In genomic region chr13:37824956-37825645, GRCm38 (mm10) we compare ENCODE assay signal across 8 mouse cellular contexts. TPM values are rescaled to one million over a fixed set of nuclear protein-coding genes. Genes with fewer than 3 reads are reported as not detected.
DNase-seq lines count a peak whose midpoint lies in the region; ATAC-seq and TF ChIP-seq lines count a peak whose summit lies in the region.

No protein-coding gene starts in this region.

- no peak for TF ChIP-seq EP300 in heart, postnatal 0 days (IDR thresholded peaks at IDR 0.05; ENCODE audit: low read depth)

- peak overlapping the region; percentile 100 for H3K4me2 ChIP-seq in heart, postnatal 0 days (ENCODE audit: low read depth, low read length)
- H3K4me2 ChIP-seq in limb, embryonic 12.5 days: peak overlapping the region; percentile 93
- H3K4me2 ChIP-seq in neural tube, embryonic 12.5 days (replicated peaks): peak overlapping the region; percentile 95

- H3K4me1 ChIP-seq in heart, postnatal 0 days (ENCODE audit: control insufficient read depth, insufficient read depth): peaks cover 41% of the 10 kb centered on the region
- peaks cover 23% of the 10 kb centered on the region for H3K4me1 ChIP-seq in limb, embryonic 12.5 days (replicated peaks)
- peaks cover 27% of the 10 kb centered on the region for H3K4me1 ChIP-seq in neural tube, embryonic 12.5 days

- no peaks in the 10 kb centered on the region for H3K9me3 ChIP-seq in heart, postnatal 0 days (replicated peaks; ENCODE audit: control insufficient read depth, low read length)
- no peaks in the 10 kb centered on the region for H3K9me3 ChIP-seq in limb, embryonic 12.5 days
- H3K9me3 ChIP-seq in neural tube, embryonic 12.5 days: no peaks in the 10 kb centered on the region

- no peaks in the 10 kb centered on the region for H3K27me3 ChIP-seq in heart, postnatal 0 days (ENCODE audit: control insufficient read depth, insufficient read depth, low read length)
- H3K27me3 ChIP-seq in limb, embryonic 12.5 days: peaks cover 4% of the 10 kb centered on the region
- peaks cover 20% of the 10 kb centered on the region for H3K27me3 ChIP-seq in neural tube, embryonic 12.5 days (replicated peaks)

- no peak for TF ChIP-seq CTCF in heart, postnatal 0 days (IDR thresholded peaks at IDR 0.05; ENCODE audit: low read depth)

- H3K4me3 ChIP-seq in heart, postnatal 0 days (ENCODE audit: low read depth, low read length): peak overlapping the region; percentile 88
- H3K4me3 ChIP-seq in limb, embryonic 12.5 days (replicated peaks): peak overlapping the region; percentile 85
- peak overlapping the region; percentile 72 for H3K4me3 ChIP-seq in neural tube, embryonic 12.5 days

- 8% methylated on average over 27 of the region's 27 CpGs for WGBS in heart, postnatal 0 days
- WGBS in limb, embryonic 12.5 days: 2% methylated on average over 27 of the region's 27 CpGs
- 2% methylated on average over 27 of the region's 27 CpGs for WGBS in neural tube, embryonic 12.5 days

- peak; percentile 59 to 81 for DNase-seq in adrenal gland, adult (ENCODE audit: inconsistent age in 2 of 2, low spot score in 1 of 2)
- DNase-seq in adrenal gland, adult 2 months: no peak
- peak; percentile 11 to 20 for DNase-seq in right cerebral cortex, adult 2 months (ENCODE audit: low spot score in 2 of 2)
- no peak for DNase-seq in right cerebral cortex, postnatal 36 days (ENCODE audit: low spot score in 2 of 2)
- no peak for DNase-seq in heart, postnatal 0 days (ENCODE audit: low spot score)
- no peak for DNase-seq in urinary bladder, adult 18-20 months (ENCODE audit: low spot score in 2 of 2)

- no peak for ATAC-seq in heart, postnatal 0 days (ENCODE audit: insufficient read depth, low read depth)
- no peak for ATAC-seq in limb, embryonic 12.5 days (ENCODE audit: insufficient number of reproducible peaks, insufficient read depth, low FRiP score, low TSS enrichment, low read depth)
- peak; percentile 21 for ATAC-seq in neural tube, embryonic 12.5 days (ENCODE audit: low FRiP score, low read depth)

- H3K27ac ChIP-seq in heart, postnatal 0 days (ENCODE audit: low read depth): peak overlapping the region; percentile 93
- peak overlapping the region; percentile 86 for H3K27ac ChIP-seq in limb, embryonic 12.5 days
- H3K27ac ChIP-seq in neural tube, embryonic 12.5 days: no peak overlapping the region

- H3K9ac ChIP-seq in heart, postnatal 0 days (replicated peaks; ENCODE audit: low read depth, low read length): peak overlapping the region; percentile 85
- peak overlapping the region; percentile 85 for H3K9ac ChIP-seq in limb, embryonic 12.5 days (replicated peaks)
- peak overlapping the region; percentile 77 for H3K9ac ChIP-seq in neural tube, embryonic 12.5 days

- H3K36me3 ChIP-seq in heart, postnatal 0 days (replicated peaks; ENCODE audit: control insufficient read depth, insufficient read depth, low read length): no peaks in the 10 kb centered on the region
- H3K36me3 ChIP-seq in limb, embryonic 12.5 days: no peaks in the 10 kb centered on the region
- no peaks in the 10 kb centered on the region for H3K36me3 ChIP-seq in neural tube, embryonic 12.5 days

RNA-seq across cellular contexts. Expression of gene Rreb1, which starts 46.9 kb away (rescaled TPM):
- total RNA-seq in adrenal gland, adult 2 months (2021): 10 to 100 TPM; 51.5 to 57.6 TPM
- 28.9 and 40.9 TPM in 2 replicates for polyA plus RNA-seq in adrenal gland, adult 2 months (2012; rRNA removed)
- 18.2 and 21.2 TPM in 2 replicates for total RNA-seq in heart, postnatal 0 days (2014; rRNA removed; ENCODE audit: low replicate concordance)
- 6.7 and 8.7 TPM in 2 replicates for polyA plus RNA-seq in heart, postnatal 0 days (2015; fragmentation: Nextera tagmentation; extraction: Ambion mirVana)
- 7.7 and 10.3 TPM in 2 replicates for polyA plus RNA-seq in limb, embryonic 12.5 days (2016; fragmentation: Nextera tagmentation; extraction: Ambion mirVana)
- polyA plus RNA-seq in neural tube, embryonic 12.5 days (2016; fragmentation: Nextera tagmentation; extraction: Ambion mirVana): 3.9 and 5.2 TPM in 2 replicates

Comparison
In these comparisons a context has a peak if more than half of its experiments do, and no peak if none do; other contexts are left out.
1. DNase-seq: peak in adrenal gland, adult (2 of 2) and right cerebral cortex, adult 2 months (2 of 2); none in adrenal gland, adult 2 months (single experiment), right cerebral cortex, postnatal 36 days (0 of 2), heart, postnatal 0 days (single experiment) and urinary bladder, adult 18-20 months (0 of 2).
2. Peak in every context shown above with its lines, with median percentiles within 50 percentile points of each other: H3K4me2 ChIP-seq, H3K4me3 ChIP-seq and H3K9ac ChIP-seq.